Mouse (Mus musculus): ENCODE measurements around the gene Rgcc.

Rgcc gene

DNA sequence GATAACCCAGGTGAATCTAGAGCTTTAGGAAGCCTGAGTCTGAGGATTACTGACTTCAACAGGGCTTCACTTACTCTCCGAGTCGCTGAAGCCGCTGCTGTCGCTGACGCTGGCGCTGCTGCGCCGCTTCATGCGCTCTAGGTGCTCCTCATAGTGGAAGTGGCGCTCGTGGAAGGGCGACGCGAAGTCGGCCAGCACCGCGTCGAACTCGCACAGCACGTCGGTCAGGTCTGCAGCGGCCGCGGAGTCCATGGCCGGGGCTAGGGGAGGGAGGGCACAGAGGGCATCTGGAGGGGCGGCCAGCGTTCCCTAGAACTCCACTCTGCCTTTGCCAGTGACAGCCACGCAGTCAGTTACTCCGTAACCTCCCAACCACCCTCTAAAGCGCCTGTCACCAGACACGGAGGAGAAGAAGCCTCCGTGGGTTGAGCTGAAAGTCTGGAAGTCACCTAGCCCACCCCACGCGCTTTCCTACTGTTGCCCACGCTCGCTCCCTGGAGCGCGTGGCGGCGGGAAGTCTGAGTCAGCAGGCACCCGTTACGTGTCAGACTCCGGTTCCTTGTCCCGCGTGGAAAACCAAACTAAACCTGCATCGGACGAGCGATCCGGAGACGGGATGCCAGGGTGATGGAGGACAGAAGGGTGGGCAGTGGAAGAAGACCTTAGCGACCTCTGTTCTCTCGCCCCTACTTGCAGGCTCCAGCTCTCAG is 649 bp downstream of the Rgcc start:
- DNase-seq (ENCODE audit: low spot score) = no peak

DNA sequence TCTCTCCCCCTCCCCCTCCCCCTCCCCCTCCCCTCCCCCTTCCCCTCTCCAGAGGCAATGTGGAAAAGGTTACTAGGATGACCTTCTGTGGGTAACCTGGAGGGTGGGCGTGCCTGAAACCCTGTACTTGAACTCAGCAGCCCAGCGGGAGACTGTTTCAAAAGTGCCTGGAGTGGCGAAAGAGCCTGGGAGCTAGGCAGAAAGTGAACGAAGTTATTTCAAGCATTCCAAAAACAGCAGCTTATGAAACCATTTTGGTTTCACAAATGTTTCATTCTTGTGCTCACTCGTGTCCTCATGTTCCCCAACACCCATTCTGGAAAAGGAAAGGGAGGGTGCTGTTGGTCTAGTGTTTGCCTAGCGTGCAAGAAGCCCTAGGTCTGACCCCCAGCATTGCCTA is 1.6 kb downstream of the Rgcc start:
- no peak for DNase-seq (ENCODE audit: low spot score)

DNA sequence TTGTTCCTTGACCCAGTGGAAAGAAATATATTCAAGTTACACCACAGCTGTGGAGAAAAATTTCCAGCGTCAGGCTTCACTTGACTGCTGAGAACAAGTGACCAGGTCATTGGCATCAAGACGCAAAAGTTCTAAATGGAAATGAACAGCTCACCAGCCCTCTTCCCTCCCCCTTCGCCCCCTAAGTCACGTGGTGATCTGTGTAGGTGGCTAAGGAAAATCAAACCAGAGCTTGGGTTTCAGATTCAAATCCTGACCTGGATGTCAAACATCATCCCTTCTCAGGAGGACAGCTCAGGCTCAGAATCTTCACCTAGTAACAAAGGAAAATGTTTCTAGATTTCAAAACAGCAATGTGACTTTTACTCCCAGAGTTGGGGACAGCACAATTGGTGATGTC is 2.2 kb downstream of the Rgcc start:
- no peak for DNase-seq (ENCODE audit: low spot score)

DNA sequence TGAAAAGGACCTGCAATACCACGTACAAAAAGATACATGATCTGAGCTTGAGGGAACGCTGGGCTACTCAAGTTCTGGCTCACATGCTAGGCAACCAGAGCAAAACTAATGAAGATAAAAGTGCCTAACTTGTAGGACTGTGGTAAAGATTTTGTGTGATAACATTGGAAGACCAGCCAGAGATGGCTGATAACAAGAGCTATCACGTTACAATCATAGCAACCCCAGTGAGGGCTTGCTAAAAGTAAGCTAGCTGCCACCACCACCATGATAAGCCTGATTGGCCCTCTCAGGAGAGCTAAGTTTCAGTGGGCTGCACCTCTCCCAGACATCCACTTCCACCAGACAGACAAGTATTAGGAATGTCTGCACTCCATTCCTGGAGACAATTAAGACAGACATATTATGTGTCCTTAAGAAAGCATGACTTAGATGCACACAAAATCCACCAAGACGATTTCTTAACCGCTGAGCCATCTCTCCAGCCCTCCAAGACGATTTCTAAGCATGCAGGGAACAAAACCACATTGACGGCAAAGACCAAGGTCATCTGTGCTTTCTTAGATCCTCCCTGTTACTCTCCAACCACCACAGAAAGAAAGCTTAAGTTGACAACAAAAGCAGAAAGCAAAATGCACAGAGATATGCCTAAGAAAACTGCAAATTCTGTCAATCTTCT is 3.0 kb downstream of the Rgcc start:
- DNase-seq (ENCODE audit: low spot score) = no peak

DNA sequence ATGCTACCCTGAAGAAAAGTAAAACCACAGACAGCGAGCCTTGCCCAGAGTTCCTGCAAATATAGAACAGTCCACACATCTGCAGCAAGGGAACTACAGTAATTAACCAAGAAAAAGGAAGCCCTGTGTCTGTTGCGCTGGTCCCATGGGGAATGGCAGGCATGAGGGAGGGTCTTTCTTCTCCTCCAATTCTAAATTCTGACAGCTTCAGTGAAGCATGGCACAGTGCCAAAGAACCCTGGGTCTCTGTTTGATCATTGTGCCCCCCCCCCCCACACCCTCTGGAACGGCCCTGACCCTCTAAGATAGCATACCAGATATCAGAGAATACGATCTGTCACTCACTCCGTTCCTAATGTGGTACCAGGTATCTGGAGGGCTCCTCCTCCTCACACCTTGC is 4.6 kb downstream of the Rgcc start:
- DNase-seq (ENCODE audit: low spot score) = no peak

DNA sequence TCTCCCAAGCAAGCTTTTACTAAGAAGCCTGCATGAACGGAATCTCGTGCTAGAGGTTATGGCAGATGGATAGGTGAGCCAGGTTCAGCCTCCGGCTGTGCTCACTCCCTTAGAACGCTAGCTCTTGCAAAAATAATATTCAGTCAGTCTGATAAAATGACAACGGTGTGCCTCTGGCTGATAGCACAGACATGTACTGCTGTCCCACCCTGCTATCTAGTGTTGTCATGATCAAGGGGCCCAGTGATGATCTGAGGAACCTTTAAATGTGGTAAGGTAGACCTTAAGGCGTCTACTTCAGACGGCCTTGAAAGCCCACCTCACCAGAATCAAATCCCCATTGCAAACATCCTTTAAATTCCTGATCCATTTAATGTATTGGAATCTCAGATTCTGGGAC is 5.2 kb downstream of the Rgcc start:
- no peak for DNase-seq (ENCODE audit: low spot score)

DNA sequence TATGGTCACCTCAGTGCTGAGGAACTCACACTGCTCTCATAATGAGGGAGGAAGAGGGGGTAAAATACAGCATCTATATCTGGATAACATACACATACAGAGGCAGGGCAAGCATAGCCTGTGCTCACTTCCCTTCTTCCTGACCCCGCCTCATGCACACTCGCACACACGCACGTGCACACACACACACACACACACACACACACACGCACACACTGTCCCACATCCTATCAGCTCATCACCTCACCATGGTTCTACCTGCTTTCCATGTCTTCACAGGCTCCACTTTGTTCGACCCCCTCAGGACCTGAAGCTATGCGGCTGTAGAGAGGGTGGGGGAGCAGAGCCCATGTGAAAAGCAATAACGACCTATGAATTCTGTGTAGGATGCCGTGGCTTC is 5.9 kb downstream of the Rgcc start:
- DNase-seq (ENCODE audit: low spot score) = no peak

DNA sequence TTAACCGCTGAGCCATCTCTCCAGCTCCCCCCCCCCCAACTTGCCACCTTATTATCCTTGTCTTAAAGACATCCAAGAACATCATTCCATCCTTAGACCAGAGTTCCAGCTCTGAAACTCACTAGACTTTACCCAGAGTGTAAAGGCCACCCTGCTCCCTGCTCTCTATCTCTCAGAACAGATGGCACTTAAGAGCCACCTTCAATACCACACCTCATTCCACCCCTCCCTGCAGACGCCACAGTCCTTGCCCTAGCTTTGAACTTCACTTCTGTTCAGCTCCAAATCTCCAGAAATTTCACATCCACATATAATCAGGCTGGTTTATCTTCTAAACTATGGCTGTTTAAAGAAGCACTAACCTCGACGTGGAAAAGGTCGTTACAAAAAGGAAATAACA is 6.5 kb downstream of the Rgcc start:
- no peak for DNase-seq (ENCODE audit: low spot score)

DNA sequence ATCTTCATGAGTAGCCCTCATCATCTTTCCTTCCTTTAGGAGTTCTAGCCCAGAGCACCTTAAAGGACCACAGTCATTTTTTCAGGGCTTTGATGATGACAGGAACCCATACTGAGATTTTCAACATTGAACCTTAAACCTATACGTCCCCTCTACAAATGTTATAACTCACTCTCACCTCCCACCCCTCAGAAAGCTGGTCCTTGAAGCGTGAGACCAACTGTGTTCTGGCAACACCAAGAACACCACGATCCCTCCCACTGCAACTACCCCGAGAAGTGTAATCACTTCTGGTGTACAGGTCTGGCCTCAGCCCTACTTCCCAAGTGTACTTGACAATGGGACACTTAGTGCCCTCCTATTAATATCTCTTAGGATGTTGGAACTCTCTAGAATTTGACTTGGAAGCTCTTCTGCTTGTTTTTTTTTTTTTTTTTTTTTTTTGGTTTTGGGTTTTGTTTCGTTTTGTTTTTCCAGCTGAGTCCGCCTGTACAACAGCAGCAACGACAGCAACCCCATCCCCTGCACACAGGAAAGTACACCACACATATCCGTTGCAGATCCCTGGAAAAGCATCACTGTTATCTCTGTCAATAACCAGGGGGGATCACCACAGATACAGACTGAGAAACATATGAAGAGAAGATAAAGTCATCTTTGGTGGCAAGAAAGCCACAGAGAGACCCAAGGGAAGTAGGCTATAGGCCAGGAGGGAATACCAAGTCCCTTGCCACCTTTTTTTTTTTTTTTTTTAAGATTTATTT is 7.2 kb downstream of the Rgcc start:
- no peak for DNase-seq (ENCODE audit: low spot score)

DNA sequence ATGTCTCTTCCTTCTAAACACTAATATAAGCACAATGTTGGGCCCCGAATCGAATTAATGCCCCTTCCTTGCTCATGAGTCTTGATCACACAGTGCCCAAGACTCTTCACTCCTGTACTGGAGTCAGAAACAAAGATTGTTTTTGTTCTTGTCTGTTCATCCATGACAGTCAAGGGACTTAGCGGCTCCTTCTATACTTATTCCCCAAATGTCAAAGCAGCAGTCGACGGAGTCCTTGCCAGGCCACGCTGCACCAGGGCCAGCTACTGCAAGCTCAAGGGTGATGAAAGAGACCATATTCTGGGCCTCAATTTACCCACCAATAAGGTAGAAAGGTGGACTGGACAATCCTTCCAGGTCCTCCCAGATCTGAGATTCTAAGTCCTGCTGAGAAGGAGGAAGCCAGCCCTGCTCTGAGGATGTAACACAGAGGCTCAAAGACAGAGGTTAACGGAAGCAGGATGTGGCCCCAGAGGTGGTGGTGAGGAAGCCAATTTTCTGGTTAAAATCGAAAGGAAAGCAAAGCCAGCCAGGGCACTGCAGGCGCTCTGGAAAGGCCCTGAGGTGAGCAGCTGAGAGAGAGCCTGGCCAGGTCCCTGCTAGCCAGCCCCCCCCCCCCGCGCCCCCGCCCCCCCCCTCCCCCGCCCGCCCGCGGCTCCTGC is 8.2 kb downstream of the Rgcc start:
- DNase-seq (ENCODE audit: low spot score) = no peak

DNA sequence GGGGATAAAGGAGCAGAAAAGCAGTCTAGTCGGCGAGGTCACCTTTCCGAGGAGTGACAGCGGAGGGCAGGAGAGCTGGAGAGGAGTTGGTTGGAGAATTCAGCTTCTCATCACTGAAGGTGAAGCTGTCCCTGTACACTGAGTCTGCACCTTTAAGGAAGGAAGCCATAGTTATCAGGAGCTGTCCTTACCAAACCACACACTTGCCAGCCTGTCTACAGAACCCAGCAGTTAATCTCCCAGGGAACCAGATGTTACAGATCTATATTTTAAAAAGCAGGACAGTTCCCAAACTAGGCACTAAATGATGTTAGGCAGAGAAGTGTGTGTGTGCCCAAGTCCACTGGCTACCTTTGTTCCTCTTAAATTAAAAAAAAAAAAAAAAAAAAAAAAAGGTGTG is 9.8 kb downstream of the Rgcc start:
- no peak for DNase-seq (ENCODE audit: low spot score)

DNA sequence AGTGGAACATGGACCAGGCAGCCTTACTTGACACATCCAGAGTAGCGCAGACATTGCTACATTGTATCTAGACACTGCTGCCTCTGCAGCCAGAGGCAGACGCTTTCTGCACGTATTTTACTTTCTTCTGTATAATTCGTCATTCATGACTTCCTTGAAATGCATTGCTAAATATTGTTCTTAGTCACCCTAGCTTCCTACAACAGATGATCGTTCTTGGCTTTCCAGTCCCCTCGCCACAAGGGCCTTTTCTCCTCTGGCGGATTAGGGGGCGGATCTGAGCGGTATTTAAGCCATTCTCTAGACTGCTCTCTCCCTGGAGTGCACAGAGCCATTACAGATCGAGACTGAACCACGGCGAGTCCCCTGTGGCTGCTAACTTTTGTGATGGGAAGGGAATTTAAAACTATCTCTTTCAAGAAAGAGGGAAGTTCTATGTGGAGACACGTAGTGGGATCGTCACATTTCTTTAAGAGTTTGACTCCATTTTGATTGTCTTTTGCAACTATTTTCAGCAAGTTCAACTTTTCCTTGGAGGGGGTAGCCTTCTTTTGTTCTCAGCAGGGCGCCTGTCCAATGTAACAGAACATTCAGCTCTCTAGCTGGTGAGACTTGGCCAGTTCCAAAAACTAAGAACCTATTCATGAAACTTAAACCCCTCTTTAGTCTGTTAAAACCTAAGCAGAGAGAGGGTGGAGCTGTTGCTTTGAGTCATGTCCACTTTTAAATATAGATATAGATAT is 10.6 kb downstream of the Rgcc start:
- DNase-seq (ENCODE audit: low spot score) = peak; percentile 46

DNA sequence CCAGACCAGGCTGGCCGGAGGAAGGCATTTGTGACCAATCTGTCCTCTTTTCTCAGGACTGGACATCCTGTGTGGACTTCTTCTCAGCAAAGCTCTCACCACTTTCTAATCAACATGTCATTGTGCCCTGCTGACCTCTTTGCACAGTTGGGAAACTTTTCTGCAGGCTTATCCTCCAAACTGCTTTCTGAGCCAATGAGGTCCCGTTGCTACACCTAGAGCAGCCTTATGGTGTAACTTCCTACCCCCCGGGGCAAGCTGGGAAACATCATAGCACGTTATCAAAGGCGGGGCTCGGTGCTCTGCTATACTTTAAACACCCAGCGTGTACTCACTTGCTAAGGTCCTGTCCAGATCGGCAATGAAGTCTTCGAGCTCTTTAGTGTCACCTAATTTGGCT is 11.5 kb downstream of the Rgcc start:
- no peak for DNase-seq (ENCODE audit: low spot score)

DNA sequence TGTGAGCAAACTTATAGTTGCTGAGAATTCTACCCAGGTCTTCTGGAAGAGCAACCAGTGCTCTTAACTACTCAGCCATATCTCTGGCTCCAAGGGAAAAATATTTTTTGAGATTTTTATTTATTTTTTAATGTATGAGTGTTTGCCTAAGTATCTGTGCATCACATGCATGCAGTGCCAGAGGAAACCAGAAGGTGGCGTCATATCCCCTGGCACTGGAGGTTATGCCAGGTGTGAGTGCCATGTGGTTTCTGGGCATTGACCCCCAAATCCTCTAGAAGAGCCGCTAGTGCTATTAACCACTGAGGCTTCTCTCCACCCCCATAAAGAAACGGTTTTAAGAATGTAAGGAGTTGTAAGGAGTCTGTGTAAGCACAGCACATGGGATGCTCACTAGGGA is 13.2 kb downstream of the Rgcc start:
- no peak for DNase-seq (ENCODE audit: low spot score)

DNA sequence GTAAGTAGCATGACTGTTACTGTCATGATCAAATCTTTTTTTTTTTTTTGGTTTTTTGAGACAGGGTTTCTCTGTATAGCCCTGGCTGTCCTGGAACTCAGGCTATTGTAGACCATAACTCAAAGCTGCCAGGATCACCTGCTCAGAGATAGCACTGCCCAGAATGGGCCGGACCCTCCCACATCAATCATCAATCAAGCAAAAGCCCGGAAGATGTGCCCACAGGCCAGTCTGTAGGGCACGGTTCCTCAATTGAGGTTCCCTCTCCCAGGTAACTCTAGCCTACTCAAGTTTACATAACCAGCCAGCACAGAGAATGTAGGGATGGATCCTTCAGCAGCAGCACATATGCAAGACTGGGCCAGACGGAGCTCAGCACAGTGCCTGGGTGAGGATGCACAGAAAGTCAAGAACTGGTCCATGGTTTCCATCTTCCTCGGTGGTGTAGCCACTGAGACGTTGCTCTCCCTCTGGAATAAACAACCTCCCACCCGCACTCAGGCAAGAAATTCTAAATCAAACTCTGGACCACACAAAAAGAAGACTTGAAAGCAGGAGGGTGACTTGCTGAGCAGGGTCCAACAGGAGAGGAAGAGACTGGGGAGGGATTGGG is 14.1 kb downstream of the Rgcc start:
- no peak for DNase-seq (ENCODE audit: low spot score)

DNA sequence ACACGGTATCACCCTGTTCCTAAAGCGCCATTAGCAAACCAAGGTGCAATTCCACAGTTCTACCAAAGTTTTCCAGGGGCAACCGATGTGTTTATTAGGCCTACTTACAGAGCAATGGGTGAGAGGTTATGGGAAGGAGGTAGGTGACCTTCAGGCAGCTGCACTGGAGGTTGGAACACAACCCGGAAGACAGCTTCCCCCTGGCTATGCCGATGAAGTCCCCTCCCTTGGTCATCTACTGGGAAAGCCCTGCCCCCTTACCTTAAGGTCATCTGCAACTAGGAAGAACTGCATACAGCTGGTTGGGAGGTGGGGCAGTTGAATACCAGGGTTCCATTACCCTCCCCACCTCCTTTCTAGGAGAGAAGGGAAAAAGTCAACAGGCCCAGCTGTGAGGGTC is 15.9 kb downstream of the Rgcc start:
- no peak for DNase-seq (ENCODE audit: low spot score)

DNA sequence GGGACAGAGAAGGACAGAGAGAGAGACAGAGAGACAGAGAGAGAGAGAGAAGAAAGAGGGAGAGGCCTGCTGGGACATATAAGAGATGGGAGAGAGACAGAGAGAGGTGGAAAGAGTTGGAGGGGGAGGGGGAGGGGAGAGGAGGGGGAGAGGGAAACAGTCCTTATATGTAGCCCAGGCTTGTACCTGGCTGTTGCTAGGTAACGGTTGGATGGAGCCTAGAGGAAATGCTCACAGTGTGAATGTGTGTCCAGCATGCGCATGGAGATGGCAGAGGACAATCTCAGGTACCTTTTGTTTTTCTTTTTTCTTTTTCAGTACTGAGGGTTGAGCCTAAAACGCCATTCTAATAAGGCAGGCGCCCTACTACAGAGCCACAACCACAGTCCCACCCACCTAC is 16.8 kb downstream of the Rgcc start:
- DNase-seq (ENCODE audit: low spot score) = no peak

DNA sequence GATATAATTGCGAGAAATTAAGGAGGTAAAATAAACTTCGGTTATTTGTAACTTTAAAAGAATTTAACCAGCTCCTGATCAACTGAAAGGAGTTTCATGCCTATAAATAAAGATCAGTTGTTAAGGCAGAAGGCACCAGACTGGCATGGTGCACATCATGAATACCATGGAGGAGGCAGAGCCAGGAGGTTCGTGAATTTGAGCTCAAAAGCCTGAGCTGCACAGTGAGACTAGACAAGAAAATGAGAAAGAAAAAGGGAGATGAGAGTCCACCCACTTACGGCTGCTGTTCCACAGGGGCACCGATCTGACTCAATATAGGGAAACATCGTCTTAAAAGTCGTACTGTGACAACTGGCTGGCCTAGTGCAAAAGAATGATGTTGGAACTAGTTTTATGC is 17.5 kb downstream of the Rgcc start:
- DNase-seq (ENCODE audit: low spot score) = no peak

DNA sequence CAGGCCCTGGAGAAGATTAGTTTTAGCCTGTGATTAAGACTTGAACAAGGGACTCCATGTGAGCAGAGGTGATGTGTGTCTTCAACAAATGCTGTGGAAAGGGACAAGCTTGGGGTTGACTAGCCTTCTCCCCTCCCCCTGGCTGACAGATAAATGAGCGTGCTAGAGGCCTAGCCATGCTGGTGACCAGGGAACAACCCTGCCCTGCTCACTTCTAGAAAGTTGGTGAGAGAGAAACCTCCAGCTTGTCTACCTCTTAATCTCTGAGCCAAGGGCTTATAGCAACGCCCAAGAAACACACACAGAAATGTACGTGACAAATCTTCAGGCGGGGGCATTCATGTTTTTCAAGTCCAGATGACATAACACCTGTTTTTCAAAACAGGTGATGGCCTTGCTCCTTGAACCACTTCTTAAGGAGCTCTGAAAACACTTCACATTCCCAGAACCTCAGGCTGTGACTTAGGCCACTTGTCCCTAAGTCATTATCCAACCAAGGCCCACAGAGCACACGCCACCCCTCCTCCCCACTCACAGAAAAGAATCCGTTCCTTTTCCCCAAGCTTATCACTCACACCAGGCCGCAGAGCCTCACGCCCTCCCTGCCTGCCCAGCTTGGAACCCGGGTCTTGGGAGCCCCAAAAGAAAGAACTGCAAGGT is 19.4 kb downstream of the Rgcc start:
- no peak for DNase-seq (ENCODE audit: low spot score)

DNA sequence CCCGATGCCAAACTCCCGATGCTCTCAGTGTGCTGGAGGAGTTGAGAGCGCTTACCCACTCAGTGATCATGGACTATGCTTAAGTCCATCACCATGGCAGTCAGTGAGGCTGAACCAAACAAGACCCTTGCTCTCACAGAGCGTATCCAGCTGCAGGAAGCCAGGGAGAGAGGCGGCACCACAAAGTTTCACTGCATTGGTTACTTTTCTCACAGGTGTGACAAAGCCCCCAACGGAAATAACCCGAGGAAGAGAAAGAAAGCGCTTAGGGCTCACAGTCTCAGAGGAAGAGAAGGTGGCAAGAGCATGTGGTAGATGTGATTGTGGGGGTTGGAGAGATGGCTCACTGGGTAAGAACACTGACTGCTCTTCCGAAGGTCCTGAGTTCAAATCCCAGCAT is 21.0 kb downstream of the Rgcc start:
- DNase-seq (ENCODE audit: low spot score) = no peak

DNA sequence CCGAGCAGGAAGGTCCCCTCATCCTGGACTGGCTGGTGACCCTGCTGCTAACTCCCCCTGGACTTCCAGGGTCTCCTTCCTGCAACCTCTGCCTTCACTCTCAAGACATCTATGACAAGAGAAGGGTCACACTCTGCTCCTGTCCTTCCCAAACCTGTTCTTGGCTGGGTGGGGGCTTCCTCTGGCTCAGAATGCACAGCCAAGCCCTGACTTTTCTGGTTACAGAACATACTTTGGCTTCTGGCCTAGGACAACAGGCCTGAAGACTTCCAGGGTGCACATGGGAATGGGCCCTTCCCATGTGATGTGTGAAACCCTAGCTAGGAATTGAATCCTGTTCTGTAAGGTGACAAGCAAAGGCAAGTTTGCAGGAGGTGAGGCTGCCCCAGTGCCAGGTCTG is 22.0 kb downstream of the Rgcc start:
- DNase-seq (ENCODE audit: low spot score) = no peak
